Mouse (Mus musculus) adrenal gland, adult 18-20 months (tissue): ENCODE data around the gene Bcl2l13. TPM values are rescaled to one million over a fixed set of nuclear protein-coding genes. Genes with fewer than 3 reads are reported as not detected.
"Not testable (repeated sequence)": the region's sequence is repeated elsewhere in the genome, so short reads cannot be mapped to it uniquely, and the experiment has no call there.

Source experiments
- DNase-seq, 2 experiments: peaks; one replicate each; pipeline ENCODE4 v3.0.0; 2021 to 2022; ENCODE audit warnings: low spot score in 2 of 2
- total RNA-seq, 2 experiments: library from RNA; stranded (reverse); gene quantifications; 1 replicate in 1 of 2; 2 replicates in 1 of 2; pipeline ENCODE4 v1.2.3; 2021

The Bcl2l13 gene
- total RNA-seq, 2 experiments from 2014 or later, result 63.9 to 78.9 TPM

- DNase-seq, result no peak
These were observed 12.9 kb upstream of the Bcl2l13 start for GRCm38 (mm10) chr6:120822937-120823614.

- DNase-seq, result no peak
These were observed 6.0 kb upstream of the Bcl2l13 start for GRCm38 (mm10) chr6:120830056-120830455.

GRCm38 (mm10) chr6:120830866-120831608 lies 5.0 kb upstream of the Bcl2l13 start:
- DNase-seq, result no peak

GRCm38 (mm10) chr6:120832097-120832496 lies 3.9 kb upstream of the Bcl2l13 start:
- no peak for DNase-seq

- DNase-seq, result no peak
These were observed 1.2 kb upstream of the Bcl2l13 start for GRCm38 (mm10) chr6:120834766-120835321.

GRCm38 (mm10) chr6:120836389-120837151 lies 558 bp downstream of the Bcl2l13 start:
- DNase-seq, result no peak

- no peak for DNase-seq
These were observed 1.1 kb downstream of the Bcl2l13 start for GRCm38 (mm10) chr6:120837152-120837530.

- no peak for DNase-seq
These were observed 4.2 kb downstream of the Bcl2l13 start for GRCm38 (mm10) chr6:120840258-120840657.

- no peak for DNase-seq
These were observed 5.7 kb downstream of the Bcl2l13 start for GRCm38 (mm10) chr6:120841754-120842153.

GRCm38 (mm10) chr6:120850720-120851119 lies 14.7 kb downstream of the Bcl2l13 start:
- not testable (repeated sequence) for DNase-seq

GRCm38 (mm10) chr6:120854413-120854812 lies 18.4 kb downstream of the Bcl2l13 start:
- no peak for DNase-seq

- DNase-seq, result no peak
These were observed 22.3 kb downstream of the Bcl2l13 start for GRCm38 (mm10) chr6:120858217-120858711.

- DNase-seq, result no peak
These were observed 24.1 kb downstream of the Bcl2l13 start for GRCm38 (mm10) chr6:120860079-120860478.

GRCm38 (mm10) chr6:120866051-120866814 lies 30.2 kb downstream of the Bcl2l13 start:
- DNase-seq, result no peak

GRCm38 (mm10) chr6:120868824-120869223 lies 32.8 kb downstream of the Bcl2l13 start:
- DNase-seq, result no peak

GRCm38 (mm10) chr6:120871286-120871685 lies 35.3 kb downstream of the Bcl2l13 start:
- DNase-seq, result no peak

- no peak for DNase-seq
These were observed 37.9 kb downstream of the Bcl2l13 start for GRCm38 (mm10) chr6:120873874-120874273.

GRCm38 (mm10) chr6:120879046-120879445 lies 43.0 kb downstream of the Bcl2l13 start:
- DNase-seq, result no peak

- no peak for DNase-seq
These were observed 48.4 kb downstream of the Bcl2l13 start for GRCm38 (mm10) chr6:120884436-120884835.

- no peak for DNase-seq
These were observed 50.7 kb downstream of the Bcl2l13 start for GRCm38 (mm10) chr6:120886696-120887095.

- DNase-seq, result no peak
These were observed 58.1 kb downstream of the Bcl2l13 start for GRCm38 (mm10) chr6:120894089-120894488.
